Mouse (Mus musculus) liver, embryonic 11.5 days (tissue): ENCODE data around the gene Fhdc1. TPM values are rescaled to one million over a fixed set of nuclear protein-coding genes. Genes with fewer than 3 reads are reported as not detected.
A peak's percentile ranks its signal among the peaks of the same experiment; 100 is the strongest.

Experiments used
- ATAC-seq: fragments of 200-750 bp; cut with Nextera tagmentation; replicated peaks from 2 replicates; pipeline ENCODE4 v1.8.0; 2017; ENCODE audit warnings: moderate number of reproducible peaks, mild to moderate bottlenecking, moderate TSS enrichment, moderate library complexity; ENCODE audit not compliant: low FRiP score
- DNase-seq: peaks from one replicate; pipeline ENCODE4 v3.0.0-alpha.2; 2017; ENCODE audit warnings: low spot score
- H3K27ac ChIP-seq: fragments of 300-500 bp; sonication (generic); 2 replicates; pipeline ENCODE4 v1.5.1; 2014; ENCODE audit warnings: mild to moderate bottlenecking, low read depth, low read length, control low read depth
- H3K27me3 ChIP-seq: fragments of 300-500 bp; sonication (generic); replicated peaks from 2 replicates; pipeline ENCODE4 v1.6.1; 2014; ENCODE audit warnings: low read length, mixed read lengths; ENCODE audit not compliant: control insufficient read depth, insufficient read depth
- H3K36me3 ChIP-seq: fragments of 300-500 bp; sonication (generic); 2 replicates; pipeline ENCODE4 v1.6.1; 2014; ENCODE audit warnings: mild to moderate bottlenecking, low read length, moderate library complexity, mixed read lengths; ENCODE audit not compliant: control insufficient read depth, insufficient read depth
- H3K4me1 ChIP-seq: fragments of 300-500 bp; sonication (generic); replicated peaks from 2 replicates; pipeline ENCODE4 v1.6.1; 2014; ENCODE audit warnings: low read length, mixed read lengths; ENCODE audit not compliant: control insufficient read depth, insufficient read depth
- H3K4me2 ChIP-seq: fragments of 300-500 bp; sonication (generic); 2 replicates; pipeline ENCODE4 v1.6.1; 2014; ENCODE audit warnings: mild to moderate bottlenecking, control low read depth, moderate library complexity
- H3K4me3 ChIP-seq: fragments of 300-500 bp; sonication (generic); 2 replicates; pipeline ENCODE4 v1.5.1; 2014; ENCODE audit warnings: low read depth, low read length, control low read depth
- H3K9ac ChIP-seq: fragments of 300-500 bp; sonication (generic); 2 replicates; pipeline ENCODE4 v1.6.1; 2014; ENCODE audit warnings: low read depth, low read length, control low read depth
- H3K9me3 ChIP-seq: fragments of 300-500 bp; sonication (generic); 2 replicates; pipeline ENCODE4 v1.6.1; 2016; ENCODE audit warnings: low read length, inconsistent platforms, mixed read lengths; ENCODE audit not compliant: control insufficient read depth
- WGBS: fragments of 180-500 bp; shearing (Covaris S2); extraction: QIAGEN DNeasy Blood & Tissue Kit; methylation state at CpG from one replicate; pipeline ENCODE4 v1.1.7; 2014; 5-methylcytosine and 5-hydroxymethylcytosine counted together
- polyA plus RNA-seq: library from polyadenylated mRNA; unstranded; fragments of >200 nt; fragmentation: Nextera tagmentation; extraction: Ambion mirVana; gene quantifications from 2 replicates; pipeline ENCODE4 v1.2.1, GENCODE M21; 2014

Fhdc1 gene
- polyA plus RNA-seq, 1 experiment from 2014 or later, result 7.6 TPM

GRCm38 (mm10) chr3:84412920-84413319 is 67.3 kb downstream of the Fhdc1 start:
- Histone ChIP-seq H3K4me3 (no peak overlapping the region), H3K4me1 (peaks cover 33% of the 10 kb centered on the region), H3K27ac (peak overlapping the region; percentile 51), H3K9me3 (no peaks in the 10 kb centered on the region), H3K36me3 (no peaks in the 10 kb centered on the region), H3K9ac (no peak overlapping the region), H3K27me3 (no peaks in the 10 kb centered on the region), H3K4me2 (peak overlapping the region; percentile 52)
- 45% methylated on average over 5 of the region's 5 CpGs for WGBS
- no peak for DNase-seq
- ATAC-seq, result no peak

- ATAC-seq, result no peak
- H3K27ac ChIP-seq, result no peak overlapping the region
- WGBS, result 82% methylated on average over 3 of the region's 3 CpGs
- peaks cover 31% of the 10 kb centered on the region for H3K4me1 ChIP-seq
- no peak overlapping the region for H3K9ac ChIP-seq
- no peaks in the 10 kb centered on the region for H3K36me3 ChIP-seq
- no peak overlapping the region for H3K4me2 ChIP-seq
- H3K9me3 ChIP-seq, result no peaks in the 10 kb centered on the region
- no peak overlapping the region for H3K4me3 ChIP-seq
- no peak for DNase-seq
- peaks cover 3% of the 10 kb centered on the region; the same call in 1 of the 2 replicates for H3K27me3 ChIP-seq
These were observed 70.8 kb downstream of the Fhdc1 start for GRCm38 (mm10) chr3:84409474-84409862.

GRCm38 (mm10) chr3:84408756-84409473 is 71.3 kb downstream of the Fhdc1 start:
- DNase-seq (no peak), ATAC-seq (no peak)
- Histone ChIP-seq H3K4me1 (peaks cover 25% of the 10 kb centered on the region), H3K27me3 (peaks cover 8% of the 10 kb centered on the region; the same call in 1 of the 2 replicates), H3K9me3 (no peaks in the 10 kb centered on the region), H3K4me2 (no peak overlapping the region), H3K9ac (no peak overlapping the region), H3K27ac (no peak overlapping the region), H3K4me3 (no peak overlapping the region), H3K36me3 (no peaks in the 10 kb centered on the region)
- WGBS, result 64% methylated on average over 13 of the region's 13 CpGs

DNA sequence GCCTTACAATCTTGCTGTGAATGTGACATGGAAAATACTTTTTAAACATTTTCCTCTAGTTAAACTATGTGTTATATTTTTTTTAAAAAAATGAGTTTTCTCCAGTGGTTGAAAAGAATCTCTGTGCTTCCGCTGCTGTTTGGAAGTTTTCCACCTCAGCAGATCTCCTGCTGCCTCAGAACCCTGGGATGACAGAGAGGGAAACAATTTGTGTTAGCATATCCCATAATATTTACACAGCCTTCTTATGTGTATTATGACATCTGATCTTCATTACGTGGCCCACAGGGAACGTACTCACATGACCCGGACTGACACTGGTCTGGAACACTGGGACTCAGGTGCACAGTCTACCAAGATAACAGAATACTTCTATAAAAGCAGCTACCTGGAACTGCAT is 74.7 kb downstream of the Fhdc1 start:
- H3K4me1 ChIP-seq, result peaks cover 5% of the 10 kb centered on the region; the same call in 1 of the 2 replicates
- H3K27ac ChIP-seq, result no peak overlapping the region
- no peaks in the 10 kb centered on the region for H3K9me3 ChIP-seq
- H3K4me2 ChIP-seq, result no peak overlapping the region
- no peak overlapping the region for H3K9ac ChIP-seq
- H3K36me3 ChIP-seq, result no peaks in the 10 kb centered on the region
- WGBS, result 89% methylated on average over 4 of the region's 4 CpGs
- no peak overlapping the region for H3K4me3 ChIP-seq
- DNase-seq (no peak), ATAC-seq (no peak)
- H3K27me3 ChIP-seq, result peaks cover 9% of the 10 kb centered on the region; the same call in 1 of the 2 replicates

DNA sequence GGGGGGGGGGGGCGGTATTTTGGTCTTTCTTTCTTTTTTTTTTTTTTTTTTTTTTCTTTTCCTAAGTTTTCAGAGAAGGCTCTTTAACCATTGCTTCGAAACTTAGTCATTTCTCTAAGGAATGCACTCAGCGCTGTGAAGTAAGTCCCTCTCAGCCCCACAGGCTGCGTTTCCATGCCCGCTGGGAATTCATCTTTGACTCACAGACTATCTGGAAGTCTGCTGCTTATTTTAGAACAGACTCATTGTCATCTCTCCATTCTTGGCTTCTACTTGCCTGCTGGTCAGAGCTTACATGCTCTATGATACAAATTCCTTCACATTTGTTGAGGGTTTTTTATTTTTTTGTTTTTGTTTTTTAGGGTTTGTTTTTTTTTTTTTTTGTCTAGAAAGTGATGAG is 76.8 kb downstream of the Fhdc1 start:
- DNase-seq (no peak), ATAC-seq (no peak)
- Histone ChIP-seq H3K9ac (no peak overlapping the region), H3K27me3 (peaks cover 9% of the 10 kb centered on the region; the same call in 1 of the 2 replicates), H3K4me3 (no peak overlapping the region), H3K4me1 (no peaks in the 10 kb centered on the region), H3K4me2 (no peak overlapping the region), H3K27ac (no peak overlapping the region), H3K9me3 (no peaks in the 10 kb centered on the region), H3K36me3 (no peaks in the 10 kb centered on the region)
- WGBS, result 62% methylated on average over 5 of the region's 5 CpGs

GRCm38 (mm10) chr3:84402716-84403115 is 77.5 kb downstream of the Fhdc1 start:
- no peaks in the 10 kb centered on the region for H3K4me1 ChIP-seq
- no peak overlapping the region for H3K4me2 ChIP-seq
- DNase-seq (no peak), ATAC-seq (no peak)
- no peak overlapping the region for H3K27ac ChIP-seq
- H3K36me3 ChIP-seq, result no peaks in the 10 kb centered on the region
- 59% methylated on average over 2 of the region's 2 CpGs for WGBS
- H3K4me3 ChIP-seq, result no peak overlapping the region
- peaks cover 9% of the 10 kb centered on the region; the same call in 1 of the 2 replicates for H3K27me3 ChIP-seq
- no peak overlapping the region for H3K9ac ChIP-seq
- H3K9me3 ChIP-seq, result no peaks in the 10 kb centered on the region

DNA sequence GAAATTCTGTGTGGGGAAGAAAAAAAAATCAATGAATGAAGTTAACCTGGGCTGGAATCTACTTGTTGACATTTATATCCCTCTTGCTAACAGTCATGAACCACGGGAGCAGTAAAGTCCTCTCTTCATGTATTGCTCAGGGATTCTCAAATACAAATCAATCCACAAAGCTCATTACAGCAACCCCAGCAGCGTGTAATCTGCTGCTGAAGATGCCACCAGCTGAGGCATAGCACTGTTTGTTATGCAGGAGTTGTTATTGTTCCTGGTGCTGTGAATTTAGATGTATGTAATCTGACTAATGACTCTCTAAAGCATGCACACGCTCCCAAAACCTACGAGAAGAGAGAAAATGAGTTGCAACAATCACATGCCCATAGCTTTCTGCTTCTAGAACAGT is 82.3 kb downstream of the Fhdc1 start:
- ATAC-seq, result no peak
- Histone ChIP-seq H3K4me3 (no peak overlapping the region), H3K9ac (no peak overlapping the region), H3K36me3 (no peaks in the 10 kb centered on the region), H3K4me2 (no peak overlapping the region), H3K27me3 (no peaks in the 10 kb centered on the region; the same call in 1 of the 2 replicates), H3K27ac (no peak overlapping the region), H3K4me1 (0 out of 2 replicates have a peak, but pooled peaks cover 3% of the 10 kb centered on the region), H3K9me3 (no peaks in the 10 kb centered on the region)
- WGBS, result 67% methylated on average over 4 of the region's 4 CpGs
- no peak for DNase-seq

DNA sequence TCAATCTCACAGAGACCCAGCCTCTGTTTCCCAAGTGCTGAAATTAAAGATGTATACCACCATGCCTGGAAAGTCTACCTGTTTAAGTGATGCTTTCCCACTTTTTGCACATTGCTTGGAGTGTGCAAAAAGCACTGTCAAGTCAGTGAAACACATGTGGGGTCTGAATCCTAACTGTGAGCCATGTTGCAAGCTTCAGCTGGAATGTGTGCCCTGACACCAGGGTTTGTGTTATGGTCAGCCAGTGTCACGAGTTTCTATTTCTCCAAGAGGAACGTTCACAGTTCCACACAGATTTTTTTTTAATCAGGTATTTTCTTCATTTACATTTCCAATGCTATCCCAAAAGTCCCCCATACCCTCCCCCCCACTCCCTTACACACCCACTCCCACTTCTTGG is 84.0 kb downstream of the Fhdc1 start:
- H3K4me1 ChIP-seq, result 0 out of 2 replicates have a peak, but pooled peaks cover 3% of the 10 kb centered on the region
- H3K9me3 ChIP-seq, result no peaks in the 10 kb centered on the region
- no peak overlapping the region for H3K27ac ChIP-seq
- H3K9ac ChIP-seq, result no peak overlapping the region
- DNase-seq (no peak), ATAC-seq (no peak)
- H3K36me3 ChIP-seq, result no peaks in the 10 kb centered on the region
- H3K4me3 ChIP-seq, result no peak overlapping the region
- WGBS, result 70% methylated on average over 2 of the region's 2 CpGs
- H3K4me2 ChIP-seq, result no peak overlapping the region
- no peaks in the 10 kb centered on the region for H3K27me3 ChIP-seq

DNA sequence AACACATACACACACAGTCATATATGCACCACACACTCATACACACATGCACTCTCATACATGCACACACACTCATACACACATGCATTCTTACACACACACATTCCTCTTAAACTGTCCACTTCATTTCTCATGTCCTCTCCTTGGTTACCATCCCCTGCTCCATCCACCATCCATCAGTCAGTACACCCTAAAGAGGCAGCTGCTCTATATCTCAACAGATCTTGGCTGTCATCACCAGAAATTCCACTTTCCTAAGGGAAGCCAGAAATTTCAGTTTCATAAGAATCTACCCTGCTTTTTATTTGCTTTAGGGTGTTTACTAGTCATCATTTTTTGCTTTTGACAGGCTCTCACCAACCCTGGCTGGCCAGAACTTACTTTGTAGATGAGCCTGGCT is 84.4 kb downstream of the Fhdc1 start:
- ATAC-seq, result no peak
- H3K4me2 ChIP-seq, result no peak overlapping the region
- no peaks in the 10 kb centered on the region for H3K27me3 ChIP-seq
- no peak overlapping the region for H3K9ac ChIP-seq
- H3K36me3 ChIP-seq, result no peaks in the 10 kb centered on the region
- no peak overlapping the region for H3K27ac ChIP-seq
- H3K4me1 ChIP-seq, result 0 out of 2 replicates have a peak, but pooled peaks cover 3% of the 10 kb centered on the region
- no peaks in the 10 kb centered on the region for H3K9me3 ChIP-seq
- DNase-seq, result no peak
- H3K4me3 ChIP-seq, result no peak overlapping the region
